Mouse (Mus musculus) liver, embryonic 14.5 days (tissue): Measurements from ENCODE around the gene Irf1.

ENCODE experiments used
- CTCF ChIP-seq: IDR thresholded peaks from 2 replicates; pipeline ENCODE4 v1.5.1; 2016; ENCODE audit warnings: antibody characterized with exemption, low read depth, control low read depth
- EP300 ChIP-seq: IDR thresholded peaks from 2 replicates; pipeline ENCODE4 v1.6.1; 2016; ENCODE audit warnings: antibody characterized with exemption, low read depth

DNA sequence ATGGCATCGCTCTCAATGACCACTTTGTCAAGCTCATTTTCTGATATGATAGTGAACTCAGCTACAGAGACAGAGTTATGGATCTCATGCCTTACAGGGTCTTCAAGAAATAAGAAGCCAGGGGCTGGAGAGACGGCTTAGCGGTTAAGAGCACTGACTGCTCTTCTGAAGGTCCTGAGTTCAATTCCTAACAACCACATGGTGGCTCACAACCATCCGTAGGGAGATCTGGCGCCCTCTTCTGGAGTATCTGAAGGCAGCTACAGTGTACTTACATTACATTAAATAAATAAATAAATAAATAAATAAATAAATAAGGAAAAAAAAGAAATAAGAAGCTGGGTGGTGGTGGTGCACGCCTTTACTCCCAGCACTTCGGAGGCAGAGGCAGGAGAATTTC lies 36.0 kb upstream of the Irf1 start:
- TF ChIP-seq CTCF (peak; percentile 47; the same call in 1 of the 2 replicates), EP300 (no peak)
